Comparison of ENCODE assay signal across 7 mouse cellular contexts in genomic region chr17:65916135-65916668, GRCm38 (mm10). TPM values are rescaled to one million over a fixed set of nuclear protein-coding genes. Genes with fewer than 3 reads are reported as not detected.
DNase-seq lines count a peak whose midpoint lies in the region; ATAC-seq lines count a peak whose summit lies in the region.

No protein-coding gene starts in this region.

- peak; percentile 51 for DNase-seq in cerebellum, adult 11-12 months
- peak; percentile 91 for DNase-seq in forebrain, embryonic 14.5 days (ENCODE audit: low spot score)
- DNase-seq in kidney, postnatal 14 days = peak; percentile 90
- DNase-seq in retina, postnatal 1 day = peak; percentile 97

- H3K36me3 ChIP-seq in forebrain, embryonic 14.5 days (ENCODE audit: control insufficient read depth, insufficient read depth, low read length) = peaks cover 4% of the 10 kb centered on the region; the same call in 1 of the 2 replicates
- H3K36me3 ChIP-seq in heart, embryonic 16.5 days (ENCODE audit: control insufficient read depth, insufficient read depth) = no peaks in the 10 kb centered on the region
- no peaks in the 10 kb centered on the region for H3K36me3 ChIP-seq in lung, embryonic 15.5 days

- H3K4me3 ChIP-seq in forebrain, embryonic 14.5 days (ENCODE audit: low read depth, low read length) = no peak overlapping the region
- no peak overlapping the region for H3K4me3 ChIP-seq in heart, embryonic 16.5 days (ENCODE audit: low read length)
- H3K4me3 ChIP-seq in lung, embryonic 15.5 days = no peak overlapping the region

- peak overlapping the region; percentile 25; the same call in 1 of the 2 replicates for H3K4me2 ChIP-seq in forebrain, embryonic 14.5 days (ENCODE audit: low read length)
- peak overlapping the region; percentile 53 for H3K4me2 ChIP-seq in heart, embryonic 16.5 days (ENCODE audit: low read depth, low read length)
- H3K4me2 ChIP-seq in lung, embryonic 15.5 days = 0 out of 2 replicates have a peak overlapping the region, but pooled peaks have one; percentile 21

- under 1% methylated on average over 8 of the region's 8 CpGs for WGBS in forebrain, embryonic 14.5 days
- WGBS in heart, embryonic 16.5 days = 22% methylated on average over 8 of the region's 8 CpGs
- 27% methylated on average over 8 of the region's 8 CpGs for WGBS in lung, embryonic 15.5 days

- H3K9me3 ChIP-seq in forebrain, embryonic 14.5 days (replicated peaks; ENCODE audit: control insufficient read depth, low read length) = no peaks in the 10 kb centered on the region
- no peaks in the 10 kb centered on the region for H3K9me3 ChIP-seq in heart, embryonic 16.5 days (replicated peaks; ENCODE audit: control insufficient read depth, low read length)
- no peaks in the 10 kb centered on the region for H3K9me3 ChIP-seq in lung, embryonic 15.5 days

- peak overlapping the region; percentile 84 for H3K27ac ChIP-seq in forebrain, embryonic 14.5 days (ENCODE audit: low read depth, low read length)
- H3K27ac ChIP-seq in heart, embryonic 16.5 days (ENCODE audit: low read length) = peak overlapping the region; percentile 99
- peak overlapping the region; percentile 96 for H3K27ac ChIP-seq in lung, embryonic 15.5 days

- no peaks in the 10 kb centered on the region for H3K27me3 ChIP-seq in forebrain, embryonic 14.5 days (replicated peaks; ENCODE audit: control insufficient read depth, insufficient read depth, low read length)
- no peaks in the 10 kb centered on the region for H3K27me3 ChIP-seq in heart, embryonic 16.5 days (ENCODE audit: control insufficient read depth, insufficient read depth, low read length)
- no peaks in the 10 kb centered on the region for H3K27me3 ChIP-seq in lung, embryonic 15.5 days

- H3K4me1 ChIP-seq in forebrain, embryonic 14.5 days (ENCODE audit: control insufficient read depth, insufficient read depth, low read length) = peaks cover 9% of the 10 kb centered on the region
- peaks cover 8% of the 10 kb centered on the region for H3K4me1 ChIP-seq in heart, embryonic 16.5 days (ENCODE audit: control insufficient read depth, insufficient read depth, low read length)
- peaks cover 18% of the 10 kb centered on the region for H3K4me1 ChIP-seq in lung, embryonic 15.5 days

- H3K9ac ChIP-seq in forebrain, embryonic 14.5 days (ENCODE audit: low read length) = no peak overlapping the region
- peak overlapping the region; percentile 41 for H3K9ac ChIP-seq in heart, embryonic 16.5 days (ENCODE audit: low read length)
- no peak overlapping the region for H3K9ac ChIP-seq in lung, embryonic 15.5 days

- ATAC-seq in forebrain, embryonic 14.5 days = peak; percentile 93
- peak; percentile 95 for ATAC-seq in heart, embryonic 16.5 days (replicated peaks; ENCODE audit: extremely low read depth, insufficient read depth, low FRiP score)
- ATAC-seq in lung, embryonic 15.5 days (ENCODE audit: borderline replicate concordance, extremely low read depth, low FRiP score, low TSS enrichment) = peak; percentile 95
- no peak for ATAC-seq in megakaryocyte-erythroid progenitor cell, adult 5-6 weeks (replicated peaks; ENCODE audit: low FRiP score, low TSS enrichment, poor library complexity, severe bottlenecking)

RNA-seq across cellular contexts. Expression of gene Ralbp1, which starts 30.6 kb away (rescaled TPM):
- 42.9 and 50.2 TPM in 2 replicates for polyA plus RNA-seq in forebrain, embryonic 14.5 days (2014; fragmentation: Nextera tagmentation; extraction: Ambion mirVana)
- 53.7 and 54.8 TPM in 2 replicates for polyA plus RNA-seq in heart, embryonic 16.5 days (2015; fragmentation: Nextera tagmentation; extraction: Ambion mirVana)
- 74.2 and 81.9 TPM in 2 replicates for polyA plus RNA-seq in lung, embryonic 15.5 days (2015; fragmentation: Nextera tagmentation; extraction: Ambion mirVana)
- total RNA-seq in megakaryocyte-erythroid progenitor cell, adult 5-6 weeks (2014; fragmentation: Nextera tagmentation) = 37.8 and 38.0 TPM in 2 replicates
- 85.0 and 96.0 TPM in 2 replicates for total RNA-seq in megakaryocyte-erythroid progenitor cell, adult 5-6 weeks (2017)

RNA-seq across cellular contexts. Expression of gene Twsg1, which starts 34.8 kb away (rescaled TPM):
- 81.4 and 83.1 TPM in 2 replicates for polyA plus RNA-seq in forebrain, embryonic 14.5 days (2014; fragmentation: Nextera tagmentation; extraction: Ambion mirVana)
- polyA plus RNA-seq in heart, embryonic 16.5 days (2015; fragmentation: Nextera tagmentation; extraction: Ambion mirVana) = 101 and 105 TPM in 2 replicates
- 128 and 130 TPM in 2 replicates for polyA plus RNA-seq in lung, embryonic 15.5 days (2015; fragmentation: Nextera tagmentation; extraction: Ambion mirVana)
- 22.5 and 24.9 TPM in 2 replicates for total RNA-seq in megakaryocyte-erythroid progenitor cell, adult 5-6 weeks (2014; fragmentation: Nextera tagmentation)
- 12.8 and 19.8 TPM in 2 replicates for total RNA-seq in megakaryocyte-erythroid progenitor cell, adult 5-6 weeks (2017)
